10 mouse cellular contexts compared by ENCODE assay signal in genomic region chr2:118512418-118513377, GRCm38 (mm10). TPM values are rescaled to one million over a fixed set of nuclear protein-coding genes. Genes with fewer than 3 reads are reported as not detected.
A peak's percentile ranks its signal among the peaks of the same experiment; 100 is the strongest.
DNase-seq lines count a peak whose midpoint lies in the region; ATAC-seq and TF ChIP-seq lines count a peak whose summit lies in the region.
"Had no signal": no experiment of that assay in that cellular context is flagged by ENCODE, and none has a peak within 500 bp of the region (broad histone marks: within the 10 kb centered on the region; RNA-seq: fewer than 3 reads in every experiment).

No protein-coding gene starts in this region.

- peak; percentile 54 to 61 for DNase-seq in heart, adult 9 months (ENCODE audit: low spot score in 2 of 2)
- DNase-seq in lung, embryonic 14.5 days, result no peak
- no peak for DNase-seq in lung, postnatal 0 days (ENCODE audit: low spot score)
- no peak for DNase-seq in embryonic facial prominence, embryonic 10.5 days (ENCODE audit: low spot score)
- no peak for DNase-seq in right cerebral cortex, postnatal 4 days
- DNase-seq: retina, postnatal 1 day had no signal

- no peaks in the 10 kb centered on the region for H3K36me3 ChIP-seq in heart, embryonic 11.5 days (ENCODE audit: control insufficient read depth, insufficient read depth, low read length)
- no peaks in the 10 kb centered on the region for H3K36me3 ChIP-seq in lung, embryonic 14.5 days (ENCODE audit: insufficient read depth)
- H3K36me3 ChIP-seq in lung, postnatal 0 days (ENCODE audit: insufficient read depth, low read length), result no peaks in the 10 kb centered on the region
- no peaks in the 10 kb centered on the region for H3K36me3 ChIP-seq in embryonic facial prominence, embryonic 10.5 days (replicated peaks)
- H3K36me3 ChIP-seq in megakaryocyte, embryonic 14.5 days (replicated peaks; ENCODE audit: low read length), result no peaks in the 10 kb centered on the region
- no peaks in the 10 kb centered on the region for H3K36me3 ChIP-seq in intestine, embryonic 15.5 days

- no peaks in the 10 kb centered on the region for H3K9me3 ChIP-seq in heart, embryonic 11.5 days (replicated peaks; ENCODE audit: control insufficient read depth, low read length)
- H3K9me3 ChIP-seq in lung, embryonic 14.5 days (ENCODE audit: low read depth, low read length), result no peaks in the 10 kb centered on the region
- no peaks in the 10 kb centered on the region for H3K9me3 ChIP-seq in lung, postnatal 0 days (ENCODE audit: low read length)
- H3K9me3 ChIP-seq in embryonic facial prominence, embryonic 10.5 days, result no peaks in the 10 kb centered on the region
- 0 out of 2 replicates have a peak, but pooled peaks cover 3% of the 10 kb centered on the region for H3K9me3 ChIP-seq in megakaryocyte, embryonic 14.5 days
- no peaks in the 10 kb centered on the region for H3K9me3 ChIP-seq in intestine, embryonic 15.5 days

- no peak for TF ChIP-seq EP300 in lung, postnatal 0 days (IDR thresholded peaks at IDR 0.05)

- H3K27ac ChIP-seq in heart, embryonic 11.5 days (ENCODE audit: low read depth, low read length), result no peak overlapping the region
- H3K27ac ChIP-seq in lung, embryonic 14.5 days (ENCODE audit: low read depth), result peak overlapping the region; percentile 65; the same call in 1 of the 2 replicates
- H3K27ac ChIP-seq in lung, postnatal 0 days (ENCODE audit: low read length), result no peak overlapping the region
- H3K27ac ChIP-seq in embryonic facial prominence, embryonic 10.5 days (replicated peaks), result peak overlapping the region; percentile 60
- no peak overlapping the region for H3K27ac ChIP-seq in intestine, embryonic 15.5 days

- no peak overlapping the region for H3K9ac ChIP-seq in heart, embryonic 11.5 days (ENCODE audit: low read depth, low read length)
- H3K9ac ChIP-seq in lung, embryonic 14.5 days, result no peak overlapping the region; the same call in 1 of the 2 replicates
- H3K9ac ChIP-seq in lung, postnatal 0 days (replicated peaks; ENCODE audit: low read depth), result no peak overlapping the region
- no peak overlapping the region for H3K9ac ChIP-seq in intestine, embryonic 15.5 days

- H3K4me3 ChIP-seq in heart, embryonic 11.5 days (ENCODE audit: low read depth, low read length), result no peak overlapping the region
- no peak overlapping the region for H3K4me3 ChIP-seq in lung, embryonic 14.5 days (ENCODE audit: low read depth, low read length)
- H3K4me3 ChIP-seq in lung, postnatal 0 days (ENCODE audit: low read depth, low read length), result no peak overlapping the region
- H3K4me3 ChIP-seq in embryonic facial prominence, embryonic 10.5 days, result no peak overlapping the region
- H3K4me3 ChIP-seq in megakaryocyte, embryonic 14.5 days (replicated peaks), result peak overlapping the region; percentile 53
- no peak overlapping the region for H3K4me3 ChIP-seq in intestine, embryonic 15.5 days (replicated peaks)

- no peak for TF ChIP-seq CTCF in lung, embryonic 14.5 days (IDR thresholded peaks at IDR 0.05; ENCODE audit: low read depth)
- TF ChIP-seq CTCF in lung, postnatal 0 days (IDR thresholded peaks at IDR 0.05), result no peak

- no peak for ATAC-seq in heart, embryonic 11.5 days (replicated peaks; ENCODE audit: insufficient number of reproducible peaks, low FRiP score, low TSS enrichment)
- ATAC-seq in lung, embryonic 14.5 days (ENCODE audit: insufficient read depth), result no peak
- ATAC-seq in lung, postnatal 0 days, result no peak
- no peak for ATAC-seq in intestine, embryonic 15.5 days
- ATAC-seq: intestine, postnatal 0 days had no signal

- no peak overlapping the region for H3K4me2 ChIP-seq in heart, embryonic 11.5 days
- no peak overlapping the region for H3K4me2 ChIP-seq in lung, embryonic 14.5 days
- no peak overlapping the region for H3K4me2 ChIP-seq in lung, postnatal 0 days (replicated peaks; ENCODE audit: low read depth, low read length)
- H3K4me2 ChIP-seq in intestine, embryonic 15.5 days (replicated peaks), result no peak overlapping the region

- H3K27me3 ChIP-seq in heart, embryonic 11.5 days (ENCODE audit: control insufficient read depth, insufficient read depth, low read length), result no peaks in the 10 kb centered on the region
- H3K27me3 ChIP-seq in lung, embryonic 14.5 days (ENCODE audit: insufficient read depth, low read length), result no peaks in the 10 kb centered on the region
- no peaks in the 10 kb centered on the region for H3K27me3 ChIP-seq in lung, postnatal 0 days (replicated peaks; ENCODE audit: insufficient read depth, low read length)
- H3K27me3 ChIP-seq in embryonic facial prominence, embryonic 10.5 days (replicated peaks; ENCODE audit: low read depth, poor library complexity, severe bottlenecking), result 0 out of 2 replicates have a peak, but pooled peaks cover 6% of the 10 kb centered on the region
- H3K27me3 ChIP-seq in megakaryocyte, embryonic 14.5 days (replicated peaks), result peaks cover 8% of the 10 kb centered on the region
- no peaks in the 10 kb centered on the region for H3K27me3 ChIP-seq in intestine, embryonic 15.5 days (replicated peaks)

- peaks cover 6% of the 10 kb centered on the region; the same call in 1 of the 2 replicates for H3K4me1 ChIP-seq in heart, embryonic 11.5 days (ENCODE audit: control insufficient read depth, insufficient read depth, low read length)
- H3K4me1 ChIP-seq in lung, embryonic 14.5 days (ENCODE audit: insufficient read depth), result peaks cover 9% of the 10 kb centered on the region
- peaks cover 5% of the 10 kb centered on the region; the same call in 1 of the 2 replicates for H3K4me1 ChIP-seq in lung, postnatal 0 days (ENCODE audit: insufficient read depth, low read depth, low read length)
- peaks cover 46% of the 10 kb centered on the region for H3K4me1 ChIP-seq in embryonic facial prominence, embryonic 10.5 days
- peaks cover 29% of the 10 kb centered on the region for H3K4me1 ChIP-seq in megakaryocyte, embryonic 14.5 days
- H3K4me1 ChIP-seq in intestine, embryonic 15.5 days (replicated peaks), result peaks cover 14% of the 10 kb centered on the region

- WGBS in heart, embryonic 11.5 days (ENCODE audit: insufficient replicate concordance), result 71% methylated on average over 16 of the region's 16 CpGs
- 78% methylated on average over 16 of the region's 16 CpGs for WGBS in lung, embryonic 14.5 days
- WGBS in lung, postnatal 0 days, result 68% methylated on average over 16 of the region's 16 CpGs
- WGBS in embryonic facial prominence, embryonic 10.5 days, result 81% methylated on average over 16 of the region's 16 CpGs
- WGBS in intestine, embryonic 15.5 days, result 74% methylated on average over 16 of the region's 16 CpGs

RNA-seq across cellular contexts. Expression of gene Srp14, which starts 33.2 kb away (rescaled TPM):
- polyA plus RNA-seq in heart, embryonic 11.5 days (2014; fragmentation: Nextera tagmentation; extraction: Ambion mirVana), result 202 and 204 TPM in 2 replicates
- polyA plus RNA-seq in lung, embryonic 14.5 days (2014; fragmentation: Nextera tagmentation; extraction: Ambion mirVana), result 214 and 218 TPM in 2 replicates
- polyA plus RNA-seq in lung, postnatal 0 days (2015; fragmentation: Nextera tagmentation; extraction: Ambion mirVana), result 275 and 277 TPM in 2 replicates
- polyA plus RNA-seq in embryonic facial prominence, embryonic 10.5 days (2016; fragmentation: Nextera tagmentation; extraction: Ambion mirVana), result 234 and 245 TPM in 2 replicates
- polyA plus RNA-seq in megakaryocyte, embryonic 14.5 days (2012; ENCODE audit: insufficient read depth, low replicate concordance), result 34.6 and 180 TPM in 2 replicates
- polyA plus RNA-seq in intestine, embryonic 15.5 days (2015; fragmentation: Nextera tagmentation; extraction: Ambion mirVana), result 196 and 209 TPM in 2 replicates

RNA-seq across cellular contexts. Expression of gene Bmf, which starts 36.8 kb away (rescaled TPM):
- polyA plus RNA-seq in heart, embryonic 11.5 days (2014; fragmentation: Nextera tagmentation; extraction: Ambion mirVana), result 2.6 and 3.7 TPM in 2 replicates
- 5.0 and 7.1 TPM in 2 replicates for polyA plus RNA-seq in lung, embryonic 14.5 days (2014; fragmentation: Nextera tagmentation; extraction: Ambion mirVana)
- polyA plus RNA-seq in lung, postnatal 0 days (2015; fragmentation: Nextera tagmentation; extraction: Ambion mirVana), result 7.3 and 9.8 TPM in 2 replicates
- 5.6 and 6.0 TPM in 2 replicates for polyA plus RNA-seq in embryonic facial prominence, embryonic 10.5 days (2016; fragmentation: Nextera tagmentation; extraction: Ambion mirVana)
- 6.3 and 11.4 TPM in 2 replicates for polyA plus RNA-seq in megakaryocyte, embryonic 14.5 days (2012; ENCODE audit: insufficient read depth, low replicate concordance)
- polyA plus RNA-seq in intestine, embryonic 15.5 days (2015; fragmentation: Nextera tagmentation; extraction: Ambion mirVana), result 2.8 and 3.0 TPM in 2 replicates

Comparison
In these comparisons a context has a peak if more than half of its experiments do, and no peak if none do; other contexts are left out.
1. H3K27ac ChIP-seq: peak in lung, embryonic 14.5 days (single experiment) and embryonic facial prominence, embryonic 10.5 days (single experiment); none in heart, embryonic 11.5 days (single experiment), lung, postnatal 0 days (single experiment) and intestine, embryonic 15.5 days (single experiment).
2. DNase-seq: peak in heart, adult 9 months (2 of 2); none in lung, embryonic 14.5 days (single experiment), lung, postnatal 0 days (single experiment), embryonic facial prominence, embryonic 10.5 days (single experiment) and right cerebral cortex, postnatal 4 days (single experiment).